Mouse (Mus musculus) hindlimb bud, embryonic 11.5 days (tissue): ENCODE data around the gene Spats2l.

ENCODE experiments used
- DNase-seq: peaks from one replicate; pipeline ENCODE4 v3.0.0-alpha.2; 2012; ENCODE audit warnings: low read depth, low spot score; ENCODE audit errors: extremely low spot score

Gene Spats2l

GRCm38 (mm10) chr1:57824966-57825759 is 51.2 kb downstream of the Spats2l start:
- no peak for DNase-seq

GRCm38 (mm10) chr1:57826245-57826644 is 52.3 kb downstream of the Spats2l start:
- no peak for DNase-seq

DNA sequence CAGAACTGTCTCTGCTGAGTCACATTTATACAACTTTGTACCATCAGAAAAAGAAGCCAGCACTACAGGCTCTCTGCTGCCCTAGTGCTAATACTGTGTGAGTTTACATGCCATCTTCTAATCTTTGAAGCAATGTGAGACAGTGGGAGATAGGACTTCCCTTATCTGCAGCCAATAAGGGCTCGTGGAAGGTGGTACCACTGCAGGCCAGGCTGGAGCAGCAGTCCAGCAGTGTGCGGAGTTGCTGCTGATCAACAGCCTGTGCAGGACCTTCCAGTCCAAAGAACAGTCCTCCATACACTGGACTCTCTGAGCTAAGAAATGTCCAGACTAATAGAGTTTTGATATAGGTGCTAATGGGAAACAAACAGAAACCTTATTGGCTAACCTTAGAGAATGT is 59.2 kb downstream of the Spats2l start:
- no peak for DNase-seq

DNA sequence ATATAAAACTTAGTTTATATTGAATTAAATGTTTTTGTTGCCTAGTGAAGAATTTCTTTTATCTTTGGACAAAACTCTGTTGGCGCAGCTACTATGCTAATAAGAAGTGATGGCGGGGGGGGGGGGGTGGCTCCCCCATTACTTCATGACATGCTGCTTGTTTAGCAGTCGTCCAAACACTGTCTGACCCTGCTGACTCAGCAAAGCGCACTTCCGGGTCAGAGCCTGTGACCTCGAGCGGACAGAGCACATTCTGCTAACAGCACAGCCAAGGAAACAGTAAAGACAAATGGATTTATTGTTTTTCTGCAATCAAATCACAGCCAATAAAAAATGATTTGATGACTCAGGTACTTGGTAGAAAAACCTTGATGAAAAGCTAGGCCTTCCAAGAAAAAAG is 61.2 kb downstream of the Spats2l start:
- no peak for DNase-seq

GRCm38 (mm10) chr1:57836686-57837317 is 62.8 kb downstream of the Spats2l start:
- no peak for DNase-seq

DNA sequence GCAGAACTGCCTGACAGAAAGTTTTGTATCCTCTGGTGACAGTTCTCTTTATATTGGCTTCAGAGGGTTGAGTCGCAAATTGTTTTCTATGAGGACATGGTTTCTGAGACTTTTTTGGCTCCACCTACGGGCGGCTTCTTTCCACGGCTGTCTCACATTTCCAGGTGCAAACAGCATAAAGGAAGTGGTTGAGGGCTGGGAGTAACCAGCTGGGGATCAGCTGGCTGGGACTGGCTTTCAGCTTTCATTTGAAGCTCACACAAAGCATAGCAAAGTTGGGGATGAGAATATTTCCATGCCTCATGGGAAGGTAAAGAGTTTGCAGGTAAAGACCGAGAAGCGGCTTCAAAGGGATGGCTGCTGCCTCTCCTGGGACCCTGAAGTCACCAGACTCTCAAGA is 65.9 kb downstream of the Spats2l start:
- no peak for DNase-seq

- DNase-seq = no peak
Measured at GRCm38 (mm10) chr1:57845054-57845722, 71.2 kb downstream of the Spats2l start.

GRCm38 (mm10) chr1:57846856-57847698 is 73.1 kb downstream of the Spats2l start:
- DNase-seq = no peak

DNA sequence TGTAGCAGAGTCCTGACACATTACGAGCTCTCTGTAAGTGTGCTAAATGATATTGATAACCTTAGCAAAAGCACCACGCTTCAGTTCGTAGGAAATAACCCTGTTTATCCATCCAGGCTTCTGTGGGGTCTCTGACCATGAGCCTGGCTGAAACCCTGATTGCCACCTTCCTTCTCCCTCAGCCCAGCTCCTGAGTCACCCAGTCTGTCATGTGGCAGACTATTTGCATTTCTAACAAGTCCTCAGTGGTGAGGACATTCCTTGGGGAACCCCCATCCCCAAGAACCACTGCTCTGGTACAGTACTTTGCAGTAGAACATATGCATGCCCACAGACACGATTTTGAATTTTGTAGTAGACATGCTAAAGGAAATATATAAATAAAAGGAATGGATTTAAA is 75.1 kb downstream of the Spats2l start:
- no peak for DNase-seq

- DNase-seq = no peak
Measured at GRCm38 (mm10) chr1:57849916-57850315, 76.0 kb downstream of the Spats2l start.

GRCm38 (mm10) chr1:57851871-57852270 is 77.9 kb downstream of the Spats2l start:
- DNase-seq = no peak

- DNase-seq = no peak
Measured at GRCm38 (mm10) chr1:57852562-57853271, 78.8 kb downstream of the Spats2l start.

GRCm38 (mm10) chr1:57857799-57858198 is 83.8 kb downstream of the Spats2l start:
- DNase-seq = no peak

DNA sequence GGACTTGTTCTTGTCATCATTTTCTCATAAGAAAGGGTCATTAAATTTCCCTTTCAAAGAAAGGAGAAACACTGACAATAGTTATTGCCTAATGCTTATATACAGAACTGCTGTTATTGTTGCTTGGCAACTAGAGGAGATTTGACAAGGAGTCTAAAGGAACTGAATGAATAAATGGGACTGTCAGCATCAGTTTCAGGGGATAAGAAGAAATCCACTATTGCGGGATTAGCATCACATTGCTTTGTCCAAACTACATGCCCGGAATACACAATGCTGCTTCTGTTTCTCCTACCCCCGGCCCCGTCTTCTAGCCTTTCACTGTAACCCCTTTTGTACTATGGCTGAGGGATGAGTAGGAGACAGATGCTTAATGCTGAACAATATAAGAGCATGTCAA is 88.1 kb downstream of the Spats2l start:
- DNase-seq = no peak

- no peak for DNase-seq
Measured at GRCm38 (mm10) chr1:57868651-57869050, 94.7 kb downstream of the Spats2l start.

- DNase-seq = no peak
Measured at GRCm38 (mm10) chr1:57872006-57872405, 98.0 kb downstream of the Spats2l start.

- DNase-seq = no peak
Measured at GRCm38 (mm10) chr1:57873996-57874395, 100.0 kb downstream of the Spats2l start.

GRCm38 (mm10) chr1:57875109-57875508 is 101.1 kb downstream of the Spats2l start:
- DNase-seq = no peak

- no peak for DNase-seq
Measured at GRCm38 (mm10) chr1:57875512-57875911, 101.5 kb downstream of the Spats2l start.

- DNase-seq = no peak
Measured at GRCm38 (mm10) chr1:57878957-57879356, 105.0 kb downstream of the Spats2l start.
